Mouse (Mus musculus): ENCODE data around the gene Zbtb21. TPM values are rescaled to one million over a fixed set of nuclear protein-coding genes. Genes with fewer than 3 reads are reported as not detected.

Zbtb21 gene
- polyA plus RNA-seq, 1 experiment from 2014 or later = 13.1 TPM

- H3K36me3 ChIP-seq = no peaks in the 10 kb centered on the region
- no peak overlapping the region for H3K4me3 ChIP-seq
- DNase-seq (ENCODE audit: low spot score) = no peak
- no peak overlapping the region for H3K27ac ChIP-seq
- no peaks in the 10 kb centered on the region for H3K27me3 ChIP-seq (ENCODE audit: insufficient read depth, poor library complexity, severe bottlenecking)
- no peaks in the 10 kb centered on the region for H3K9me3 ChIP-seq
- no peaks in the 10 kb centered on the region for H3K4me1 ChIP-seq (replicated peaks)
- 82% methylated on average over 6 of the region's 6 CpGs for WGBS
Observed at GRCm38 (mm10) chr16:97907496-97907895, 54.9 kb downstream of the Zbtb21 start.

- H3K9me3 ChIP-seq = no peaks in the 10 kb centered on the region
- H3K27me3 ChIP-seq (ENCODE audit: insufficient read depth, poor library complexity, severe bottlenecking) = no peaks in the 10 kb centered on the region
- no peak overlapping the region for H3K27ac ChIP-seq
- H3K36me3 ChIP-seq = no peaks in the 10 kb centered on the region
- DNase-seq (ENCODE audit: low spot score) = no peak
- H3K4me1 ChIP-seq (replicated peaks) = no peaks in the 10 kb centered on the region
- H3K4me3 ChIP-seq = no peak overlapping the region
Observed at GRCm38 (mm10) chr16:97906337-97906736, 56.1 kb downstream of the Zbtb21 start.

DNA sequence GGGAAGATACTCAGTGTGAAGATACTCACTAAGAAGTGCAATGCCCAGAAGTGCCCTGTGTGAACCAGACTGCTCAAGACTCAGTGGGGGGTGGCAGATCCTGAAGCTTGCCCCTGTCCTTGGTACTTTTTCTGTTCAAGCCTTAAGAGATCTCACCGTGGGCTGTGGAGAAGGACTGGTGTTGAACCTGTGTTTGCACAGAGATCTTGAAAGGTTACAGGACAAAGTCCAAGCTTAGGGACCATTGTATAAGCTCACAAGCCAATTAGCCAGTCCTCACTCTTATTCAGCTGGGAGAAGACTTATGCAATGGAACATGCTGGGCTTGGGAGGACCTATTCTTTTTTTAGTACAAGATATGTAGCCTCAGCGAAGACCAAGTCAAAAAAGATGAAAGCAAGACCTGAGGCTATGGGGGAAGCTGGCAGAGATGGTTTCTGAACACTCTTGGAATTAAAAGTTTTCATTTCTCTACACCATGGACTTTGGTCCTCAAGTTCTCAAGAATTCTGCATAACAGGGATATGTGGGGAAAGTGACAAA is 56.9 kb downstream of the Zbtb21 start:
- WGBS = 83% methylated on average over 2 of the region's 2 CpGs
- no peaks in the 10 kb centered on the region for H3K27me3 ChIP-seq (ENCODE audit: insufficient read depth, poor library complexity, severe bottlenecking)
- no peak overlapping the region for H3K4me3 ChIP-seq
- no peaks in the 10 kb centered on the region for H3K4me1 ChIP-seq (replicated peaks)
- H3K27ac ChIP-seq = no peak overlapping the region
- no peak for DNase-seq (ENCODE audit: low spot score)
- no peaks in the 10 kb centered on the region for H3K36me3 ChIP-seq
- no peaks in the 10 kb centered on the region for H3K9me3 ChIP-seq

GRCm38 (mm10) chr16:97904035-97904434 is 58.4 kb downstream of the Zbtb21 start:
- 82% methylated on average over 3 of the region's 3 CpGs for WGBS
- H3K27me3 ChIP-seq (ENCODE audit: insufficient read depth, poor library complexity, severe bottlenecking) = no peaks in the 10 kb centered on the region
- no peak overlapping the region for H3K4me3 ChIP-seq
- H3K4me1 ChIP-seq (replicated peaks) = no peaks in the 10 kb centered on the region
- H3K27ac ChIP-seq = no peak overlapping the region
- no peak for DNase-seq (ENCODE audit: low spot score)
- H3K9me3 ChIP-seq = no peaks in the 10 kb centered on the region
- no peaks in the 10 kb centered on the region for H3K36me3 ChIP-seq

DNA sequence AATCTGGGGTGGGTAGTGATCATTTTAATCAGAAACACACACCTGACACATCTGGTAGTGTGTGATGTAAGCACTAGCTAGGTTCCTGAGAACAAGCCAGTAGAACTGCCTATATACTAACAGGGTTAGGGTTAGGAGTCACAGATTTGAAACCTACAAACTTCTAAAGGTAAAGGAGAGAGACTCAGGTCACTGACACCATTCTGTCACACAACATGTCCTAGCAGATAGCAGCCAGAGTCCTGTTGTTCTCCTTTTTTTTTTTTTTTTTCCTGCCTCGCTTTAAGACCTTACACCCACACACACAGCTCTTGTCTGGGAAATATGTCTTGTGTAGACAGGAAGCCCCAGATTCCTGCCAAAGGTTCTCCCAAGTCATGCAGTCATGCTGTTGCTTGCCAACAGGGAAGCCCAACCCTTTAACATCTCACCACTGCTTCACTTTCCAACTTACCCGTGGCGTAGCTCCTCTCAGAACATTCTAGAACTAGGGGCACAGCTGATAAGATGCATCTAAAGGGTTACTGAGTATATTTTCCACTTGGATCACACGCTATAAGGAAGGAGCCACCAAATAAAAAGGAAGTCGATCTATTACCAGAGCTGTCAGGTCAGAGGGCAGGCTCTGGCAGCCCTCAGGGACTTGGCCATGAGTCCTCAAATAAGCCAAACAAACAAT is 64.9 kb downstream of the Zbtb21 start:
- no peaks in the 10 kb centered on the region for H3K27me3 ChIP-seq (ENCODE audit: insufficient read depth, poor library complexity, severe bottlenecking)
- H3K9me3 ChIP-seq = no peaks in the 10 kb centered on the region
- no peak for DNase-seq (ENCODE audit: low spot score)
- no peak overlapping the region for H3K4me3 ChIP-seq
- 85% methylated on average over 5 of the region's 5 CpGs for WGBS
- H3K27ac ChIP-seq = no peak overlapping the region
- H3K4me1 ChIP-seq (replicated peaks) = no peaks in the 10 kb centered on the region
- no peaks in the 10 kb centered on the region for H3K36me3 ChIP-seq

Other genes starting within 250 kb of the Zbtb21 start
- gene Ripk4, start 198.8 kb downstream of the Zbtb21 start, polyA plus RNA-seq (2016; fragmentation: Nextera tagmentation; extraction: Ambion mirVana) = 2.9 TPM in 2 replicates
- 13.8 and 16.8 TPM in 2 replicates for gene Prdm15, start 110.8 kb downstream of the Zbtb21 start, polyA plus RNA-seq (2016; fragmentation: Nextera tagmentation; extraction: Ambion mirVana)
- gene C2cd2, start within 50 bp of the Zbtb21 start, polyA plus RNA-seq (2016; fragmentation: Nextera tagmentation; extraction: Ambion mirVana) = 13.6 and 17.0 TPM in 2 replicates
- gene B230307C23Rik, start 34.7 kb upstream of the Zbtb21 start, polyA plus RNA-seq (2016; fragmentation: Nextera tagmentation; extraction: Ambion mirVana) = 16.6 and 18.9 TPM in 2 replicates
- 19.0 and 32.4 TPM in 2 replicates for gene A630089N07Rik, start 119.8 kb upstream of the Zbtb21 start, polyA plus RNA-seq (2016; fragmentation: Nextera tagmentation; extraction: Ambion mirVana)

Data from hindbrain, embryonic 10.5 days (tissue).